Mouse (Mus musculus) right cerebral cortex, postnatal 10 days (tissue): ENCODE data around the gene Atf7ip.

Source experiments
- DNase-seq, 2 experiments: peaks; one replicate each; pipeline ENCODE4 v3.0.0; 2021; ENCODE audit warnings: low spot score in 2 of 2

Gene Atf7ip

GRCm38 (mm10) chr6:136553156-136553555, 47.2 kb downstream of the Atf7ip start:
- DNase-seq = peak in 1 of 2 experiments; percentile 21

- peak; percentile 65 to 78 for DNase-seq
Observed at GRCm38 (mm10) chr6:136553767-136554569, 48.0 kb downstream of the Atf7ip start.

GRCm38 (mm10) chr6:136554774-136555522, 49.0 kb downstream of the Atf7ip start:
- peak; percentile 58 to 77 for DNase-seq

- peak; percentile 71 to 78 for DNase-seq
Observed at GRCm38 (mm10) chr6:136555523-136555915, 49.6 kb downstream of the Atf7ip start.

GRCm38 (mm10) chr6:136558288-136559005, 52.5 kb downstream of the Atf7ip start:
- peak in 1 of 2 experiments; percentile 36 for DNase-seq

- DNase-seq = no peak
Observed at GRCm38 (mm10) chr6:136566002-136566401, 60.0 kb downstream of the Atf7ip start.

- DNase-seq = no peak
Observed at GRCm38 (mm10) chr6:136590739-136591138, 84.8 kb downstream of the Atf7ip start.

- no peak for DNase-seq
Observed at GRCm38 (mm10) chr6:136594541-136594940, 88.6 kb downstream of the Atf7ip start.

- DNase-seq = no peak
Observed at GRCm38 (mm10) chr6:136602601-136603000, 96.6 kb downstream of the Atf7ip start.

GRCm38 (mm10) chr6:136611351-136612215, 105.6 kb downstream of the Atf7ip start:
- no peak for DNase-seq

GRCm38 (mm10) chr6:136612312-136612711, 106.3 kb downstream of the Atf7ip start:
- no peak for DNase-seq

GRCm38 (mm10) chr6:136614156-136614555, 108.2 kb downstream of the Atf7ip start:
- no peak for DNase-seq

- peak; percentile 77 to 85 for DNase-seq
Observed at GRCm38 (mm10) chr6:136620361-136621139, 114.6 kb downstream of the Atf7ip start.

GRCm38 (mm10) chr6:136625421-136625820, 119.5 kb downstream of the Atf7ip start:
- DNase-seq = no peak

GRCm38 (mm10) chr6:136629639-136630038, 123.7 kb downstream of the Atf7ip start:
- DNase-seq = no peak

- DNase-seq = no peak
Observed at GRCm38 (mm10) chr6:136631519-136631918, 125.6 kb downstream of the Atf7ip start.

- no peak for DNase-seq
Observed at GRCm38 (mm10) chr6:136631945-136632534, 126.1 kb downstream of the Atf7ip start.

- DNase-seq = no peak
Observed at GRCm38 (mm10) chr6:136633154-136633553, 127.2 kb downstream of the Atf7ip start.

GRCm38 (mm10) chr6:136633719-136634118, 127.8 kb downstream of the Atf7ip start:
- DNase-seq = no peak

- no peak for DNase-seq
Observed at GRCm38 (mm10) chr6:136634982-136635381, 129.0 kb downstream of the Atf7ip start.
